In genomic region chr9:54689446-54689845, GRCm38 (mm10) we compare ENCODE assay signal across 36 mouse cellular contexts. TPM values are rescaled to one million over a fixed set of nuclear protein-coding genes. Genes with fewer than 3 reads are reported as not detected.
"Had no signal": no experiment of that assay in that cellular context is flagged by ENCODE, and none has a peak within 500 bp of the region (broad histone marks: within the 10 kb centered on the region; RNA-seq: fewer than 3 reads in every experiment).

No protein-coding gene starts in this region.

- H3K27ac ChIP-seq: heart, adult 2 months; heart, embryonic 10.5 days; heart, embryonic 13.5 days; heart, embryonic 15.5 days; hindbrain, embryonic 10.5 days; hindbrain, embryonic 12.5 days; hindbrain, embryonic 13.5 days; hindbrain, embryonic 14.5 days; hindbrain, embryonic 15.5 days; hindbrain, postnatal 0 days; intestine, embryonic 15.5 days; kidney, embryonic 15.5 days; kidney, postnatal 0 days; layer of hippocampus, adult 2 months had no signal

- H3K4me1 ChIP-seq: heart, embryonic 12.5 days; heart, embryonic 15.5 days; hindbrain, embryonic 12.5 days; intestine, embryonic 15.5 days had no signal

- H3K36me3 ChIP-seq: heart, embryonic 10.5 days; heart, embryonic 12.5 days; heart, embryonic 13.5 days; heart, embryonic 15.5 days; hindbrain, embryonic 10.5 days; hindbrain, embryonic 12.5 days; hindbrain, embryonic 13.5 days; hindbrain, embryonic 15.5 days; intestine, embryonic 15.5 days; kidney, embryonic 15.5 days had no signal

- ATAC-seq: hindbrain, embryonic 16.5 days; hindbrain, postnatal 0 days; inflammation-experienced regulatory T-cells, adult 6 months; intestine, embryonic 15.5 days; intestine, postnatal 0 days had no signal

- H3K4me3 ChIP-seq: heart, adult 2 months; heart, embryonic 10.5 days; heart, embryonic 12.5 days; heart, embryonic 13.5 days; heart, embryonic 15.5 days; hindbrain, embryonic 10.5 days; hindbrain, embryonic 12.5 days; hindbrain, embryonic 13.5 days; hindbrain, embryonic 15.5 days; intestine, embryonic 15.5 days; kidney, embryonic 15.5 days; layer of hippocampus, adult 2 months had no signal

- H3K9ac ChIP-seq: heart, embryonic 12.5 days; heart, embryonic 13.5 days; heart, embryonic 15.5 days; hindbrain, embryonic 12.5 days; hindbrain, embryonic 13.5 days; hindbrain, embryonic 14.5 days; hindbrain, embryonic 15.5 days; intestine, embryonic 15.5 days; kidney, embryonic 15.5 days had no signal

- H3K9me3 ChIP-seq: heart, embryonic 10.5 days; heart, embryonic 12.5 days; heart, embryonic 13.5 days; heart, embryonic 15.5 days; hindbrain, embryonic 10.5 days; hindbrain, embryonic 12.5 days; hindbrain, embryonic 13.5 days; hindbrain, embryonic 15.5 days; intestine, embryonic 15.5 days; kidney, embryonic 15.5 days had no signal

- H3K27me3 ChIP-seq: hindbrain, embryonic 15.5 days had no signal

- DNase-seq: heart, adult 2 months; heart, postnatal 10 days; heart, postnatal 14 days; heart, postnatal 36 days; heart, postnatal 4 days; kidney, adult 11 months; kidney, adult 18-20 months; kidney, adult 2 months; kidney, adult 8-10 months; kidney, adult 9 months; kidney, postnatal 10 days; kidney, postnatal 14 days; kidney, postnatal 25 days; kidney, postnatal 36 days; kidney, postnatal 4 days; layer of hippocampus, adult 9-11 months; layer of hippocampus, postnatal 36 days had no signal

- H3K4me2 ChIP-seq: heart, embryonic 11.5 days; heart, embryonic 12.5 days; heart, embryonic 13.5 days; heart, embryonic 15.5 days; hindbrain, embryonic 12.5 days; hindbrain, embryonic 13.5 days; hindbrain, embryonic 14.5 days; hindbrain, embryonic 15.5 days; intestine, embryonic 15.5 days; kidney, embryonic 15.5 days had no signal

RNA-seq across cellular contexts. Expression of gene Acsbg1, which starts 27.8 kb away (rescaled TPM):
- total RNA-seq: hematopoietic stem cell, adult 5-6 weeks had no signal
- polyA plus RNA-seq: heart, embryonic 15.5 days had no signal
